Mouse (Mus musculus) neural tube, embryonic 14.5 days (tissue): ENCODE data around the gene Fam118b. TPM values are rescaled to one million over a fixed set of nuclear protein-coding genes. Genes with fewer than 3 reads are reported as not detected.

ENCODE experiments used
- ATAC-seq: fragments of 200-750 bp; cut with Nextera tagmentation; 2 replicates; pipeline ENCODE4 v1.8.0; 2017; ENCODE audit warnings: low read depth, mild to moderate bottlenecking, moderate TSS enrichment, moderate library complexity
- H3K27ac ChIP-seq: fragments of 300-500 bp; sonication (generic); 2 replicates; pipeline ENCODE4 v1.5.1; 2014; ENCODE audit warnings: low read depth, mild to moderate bottlenecking, control low read depth, low read length, moderate library complexity, mixed read lengths
- H3K27me3 ChIP-seq: fragments of 300-500 bp; sonication (generic); 2 replicates; pipeline ENCODE4 v1.6.1; 2014; ENCODE audit warnings: low read length; ENCODE audit not compliant: control insufficient read depth, insufficient read depth
- H3K36me3 ChIP-seq: fragments of 300-500 bp; sonication (generic); 2 replicates; pipeline ENCODE4 v1.6.1; 2014; ENCODE audit warnings: low read length, mixed read lengths; ENCODE audit not compliant: control insufficient read depth, insufficient read depth
- H3K4me1 ChIP-seq: fragments of 300-500 bp; sonication (generic); 2 replicates; pipeline ENCODE4 v1.6.1; 2014; ENCODE audit warnings: low read length; ENCODE audit not compliant: control insufficient read depth, insufficient read depth
- H3K4me2 ChIP-seq: fragments of 300-500 bp; sonication (generic); 2 replicates; pipeline ENCODE4 v1.6.1; 2014; ENCODE audit warnings: mild to moderate bottlenecking, low read depth, low read length, control low read depth
- H3K4me3 ChIP-seq: fragments of 300-500 bp; sonication (generic); 2 replicates; pipeline ENCODE4 v1.5.1; 2014; ENCODE audit warnings: low read depth, low read length, control low read depth, mixed read lengths
- H3K9ac ChIP-seq: fragments of 300-500 bp; sonication (generic); replicated peaks from 2 replicates; pipeline ENCODE4 v1.6.1; 2014; ENCODE audit warnings: low read depth, mild to moderate bottlenecking, control low read depth, low read length, mixed read lengths
- H3K9me3 ChIP-seq: fragments of 300-500 bp; sonication (generic); 2 replicates; pipeline ENCODE4 v1.6.1; 2016; ENCODE audit warnings: low read length; ENCODE audit not compliant: control insufficient read depth
- WGBS: fragments of 180-500 bp; shearing (Covaris S2); extraction: QIAGEN DNeasy Blood & Tissue Kit; methylation state at CpG from one replicate; pipeline ENCODE4 v1.1.7; 2014; 5-methylcytosine and 5-hydroxymethylcytosine counted together
- polyA plus RNA-seq: library from polyadenylated mRNA; unstranded; fragments of >200 nt; fragmentation: Nextera tagmentation; extraction: Ambion mirVana; gene quantifications from 2 replicates; pipeline ENCODE4 v1.2.1, GENCODE M21; 2014

Gene Fam118b
- polyA plus RNA-seq, result 55.1 and 60.6 TPM in 2 replicates

DNA sequence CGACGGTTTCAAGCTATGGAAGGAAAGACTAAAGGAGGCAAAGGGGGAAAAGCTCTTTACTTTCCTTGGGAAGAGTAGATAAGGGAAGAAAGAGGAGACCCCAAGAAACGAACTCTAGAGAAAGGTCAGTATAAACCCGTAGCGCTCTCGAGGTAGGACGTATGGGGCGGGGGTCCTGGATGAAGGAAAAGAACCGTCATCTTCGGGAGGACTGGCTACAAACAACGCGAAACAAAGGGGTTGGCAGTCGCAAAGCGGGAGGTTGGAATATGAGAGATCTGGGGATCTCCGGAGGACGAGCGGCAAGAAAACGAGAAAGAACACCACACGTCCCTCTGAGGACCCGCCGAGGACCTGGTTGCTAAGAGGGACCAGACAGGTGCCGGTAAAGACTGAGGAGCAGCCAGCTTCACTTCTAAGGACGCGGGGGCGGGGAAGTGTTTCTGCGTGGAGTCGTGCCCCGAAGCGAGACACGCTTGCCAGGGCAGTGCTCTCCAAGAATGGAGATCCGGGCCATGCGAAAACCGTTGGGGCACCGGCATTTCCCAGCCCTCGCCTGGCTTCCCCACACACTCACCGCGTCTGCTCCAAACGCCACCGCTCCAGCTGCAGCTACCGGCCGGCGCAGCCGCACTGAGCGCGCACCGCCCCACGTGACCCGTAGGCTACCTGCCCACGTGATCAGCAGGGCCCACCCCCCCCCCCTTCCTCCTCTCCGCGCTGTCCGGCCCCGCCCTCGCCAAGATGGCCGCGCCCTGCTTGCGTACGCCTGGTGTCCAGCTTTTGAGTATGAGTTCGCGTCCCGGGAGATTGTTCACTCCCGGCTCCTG, at the start of gene Fam118b, which contains the start of gene Rpusd4:
TSS of gene Fam118b (minus strand) at position 660 of the 830 bp plus-strand sequence.
TSS of gene Rpusd4 (plus strand) at position 720 of the 830 bp plus-strand sequence.
- Histone ChIP-seq H3K27ac (peak within 1 kb of the TSS; percentile 82), H3K27me3 (no peaks in the 10 kb centered on the region), H3K36me3 (peaks cover under 1% of the 10 kb centered on the region; the same call in 1 of the 2 replicates), H3K9me3 (no peaks in the 10 kb centered on the region), H3K9ac (peak within 1 kb of the TSS; percentile 83), H3K4me3 (peak within 1 kb of the TSS; percentile 78), H3K4me1 (peaks cover 9% of the 10 kb centered on the region; the same call in 1 of the 2 replicates), H3K4me2 (peak within 1 kb of the TSS; percentile 78)
- under 1% methylated on average over 62 of the region's 62 CpGs for WGBS
- peak; percentile 96 for ATAC-seq

DNA sequence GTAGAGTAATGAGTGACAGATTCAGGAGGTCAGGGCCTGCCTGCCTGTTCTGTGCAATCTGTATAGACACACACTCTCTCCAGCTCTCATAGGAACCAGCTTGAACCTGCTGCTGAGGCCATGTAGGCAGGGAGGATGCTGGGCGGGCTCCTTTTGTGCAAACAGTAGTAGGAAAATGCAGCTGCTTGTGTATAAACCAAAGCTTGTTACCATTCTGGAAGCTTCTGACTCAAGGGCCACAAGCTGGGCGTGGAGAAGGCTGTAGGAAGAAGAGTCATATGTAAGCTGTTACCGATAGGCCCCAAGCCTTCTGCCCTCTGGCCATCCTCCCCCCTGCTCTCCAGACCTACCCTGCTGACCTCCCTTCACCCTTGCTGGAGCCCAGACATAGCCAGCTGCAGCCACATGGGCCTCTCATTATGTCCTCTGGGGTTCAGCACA, 49.2 kb upstream of the Fam118b start:
- no peak overlapping the region for H3K4me2 ChIP-seq
- H3K36me3 ChIP-seq, result no peaks in the 10 kb centered on the region
- 60% methylated on average over 3 of the region's 3 CpGs for WGBS
- no peak overlapping the region for H3K27ac ChIP-seq
- no peak for ATAC-seq
- H3K4me3 ChIP-seq, result no peak overlapping the region
- no peaks in the 10 kb centered on the region for H3K27me3 ChIP-seq
- no peaks in the 10 kb centered on the region for H3K9me3 ChIP-seq
- H3K9ac ChIP-seq, result no peak overlapping the region
- H3K4me1 ChIP-seq, result 0 out of 2 replicates have a peak, but pooled peaks cover 3% of the 10 kb centered on the region

DNA sequence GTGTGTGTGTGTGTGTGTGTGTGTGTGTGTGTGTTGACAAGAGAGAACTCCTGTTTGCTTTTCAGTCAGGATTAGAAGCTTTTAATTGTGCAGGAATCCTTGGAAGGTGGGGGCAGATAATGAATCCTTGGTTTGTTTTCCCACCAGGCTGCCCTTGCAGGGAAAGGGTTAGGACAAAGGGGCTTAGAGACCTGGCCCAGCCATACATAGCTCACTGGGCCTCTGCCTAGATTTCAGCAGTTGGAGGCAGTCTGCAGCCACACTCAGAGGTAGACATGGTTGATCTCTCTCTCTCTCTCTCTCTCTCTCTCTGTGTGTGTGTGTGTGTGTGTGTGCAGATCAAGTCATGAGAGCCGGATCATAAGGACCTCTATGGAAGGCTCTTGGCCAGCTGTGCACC, 46.6 kb upstream of the Fam118b start:
- Histone ChIP-seq H3K36me3 (no peaks in the 10 kb centered on the region), H3K9ac (no peak overlapping the region), H3K9me3 (no peaks in the 10 kb centered on the region), H3K27me3 (no peaks in the 10 kb centered on the region), H3K27ac (no peak overlapping the region), H3K4me2 (no peak overlapping the region), H3K4me1 (0 out of 2 replicates have a peak, but pooled peaks cover 3% of the 10 kb centered on the region), H3K4me3 (no peak overlapping the region)
- WGBS, result 69% methylated on average over 1 of the region's 1 CpGs
- no peak for ATAC-seq

DNA sequence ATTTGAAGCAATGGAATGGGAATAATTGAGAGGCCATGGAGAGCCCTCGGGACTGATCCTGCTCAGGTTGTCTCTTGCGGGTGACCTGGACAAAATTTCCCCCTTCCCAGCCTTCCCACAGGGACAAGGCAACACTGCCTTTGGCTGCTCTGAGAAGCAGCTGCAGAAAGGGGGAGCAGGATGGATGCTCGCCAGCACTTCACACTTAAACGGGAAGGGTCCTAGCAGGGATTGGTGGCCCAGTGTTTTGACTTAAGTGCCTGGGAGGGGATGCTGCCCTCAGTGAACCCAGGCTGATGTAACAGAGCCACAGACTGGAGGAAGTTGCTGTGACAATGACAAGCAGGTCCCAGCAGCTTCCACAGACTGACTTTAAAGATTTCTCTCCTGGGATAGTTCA, 46.0 kb upstream of the Fam118b start:
- no peak overlapping the region for H3K4me3 ChIP-seq
- 42% methylated on average over 4 of the region's 4 CpGs for WGBS
- H3K9ac ChIP-seq, result no peak overlapping the region
- 0 out of 2 replicates have a peak, but pooled peaks cover 3% of the 10 kb centered on the region for H3K4me1 ChIP-seq
- H3K36me3 ChIP-seq, result no peaks in the 10 kb centered on the region
- H3K27ac ChIP-seq, result no peak overlapping the region
- no peak for ATAC-seq
- no peaks in the 10 kb centered on the region for H3K27me3 ChIP-seq
- no peak overlapping the region for H3K4me2 ChIP-seq
- no peaks in the 10 kb centered on the region for H3K9me3 ChIP-seq

DNA sequence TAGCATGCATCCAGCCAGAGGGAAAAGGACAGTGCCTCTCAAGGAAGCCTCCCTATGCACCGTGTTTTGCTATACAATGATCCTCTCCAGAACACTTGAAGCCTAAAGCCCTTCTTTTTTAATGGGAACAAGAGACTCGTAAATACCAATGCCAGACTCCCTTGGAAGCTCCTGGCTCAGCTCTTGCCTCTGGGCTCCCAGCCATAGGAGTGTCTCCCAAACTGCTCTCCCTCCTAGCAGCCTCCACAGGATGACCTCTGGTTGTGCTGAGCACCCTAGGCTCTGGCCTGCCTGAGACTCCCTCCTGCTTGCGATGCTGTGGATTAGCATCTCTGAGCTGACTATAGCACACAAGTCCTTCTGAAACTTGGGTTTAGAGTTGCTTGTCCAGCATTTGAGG, 44.9 kb upstream of the Fam118b start:
- Histone ChIP-seq H3K4me2 (no peak overlapping the region), H3K4me1 (0 out of 2 replicates have a peak, but pooled peaks cover 3% of the 10 kb centered on the region), H3K27me3 (no peaks in the 10 kb centered on the region), H3K9ac (no peak overlapping the region), H3K27ac (no peak overlapping the region), H3K9me3 (no peaks in the 10 kb centered on the region), H3K4me3 (no peak overlapping the region), H3K36me3 (no peaks in the 10 kb centered on the region)
- WGBS, result 42% methylated on average over 3 of the region's 3 CpGs
- no peak for ATAC-seq

DNA sequence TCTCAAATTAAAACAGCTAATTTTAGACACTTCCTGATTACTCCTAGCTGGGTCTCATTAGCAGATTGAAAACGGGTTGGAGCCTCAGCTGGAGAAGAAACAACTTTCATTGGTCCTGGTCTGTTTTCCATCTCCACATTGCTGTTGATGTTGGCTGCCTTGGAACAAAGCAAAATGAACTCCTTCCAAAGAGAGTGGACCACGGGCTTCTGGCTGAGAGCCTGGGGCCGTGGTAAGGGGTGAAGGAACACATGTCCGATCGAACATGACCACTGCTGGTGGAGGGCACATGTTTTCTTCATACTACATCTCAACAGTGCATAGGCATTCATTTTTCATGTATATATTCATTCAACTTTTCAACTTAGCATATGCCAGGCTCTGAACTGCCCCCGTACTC, 42.8 kb upstream of the Fam118b start:
- H3K27ac ChIP-seq, result no peak overlapping the region
- 0 out of 2 replicates have a peak, but pooled peaks cover 3% of the 10 kb centered on the region for H3K4me1 ChIP-seq
- 89% methylated on average over 6 of the region's 6 CpGs for WGBS
- H3K9me3 ChIP-seq, result no peaks in the 10 kb centered on the region
- ATAC-seq, result no peak
- no peak overlapping the region for H3K9ac ChIP-seq
- no peak overlapping the region for H3K4me3 ChIP-seq
- H3K4me2 ChIP-seq, result no peak overlapping the region
- H3K36me3 ChIP-seq, result no peaks in the 10 kb centered on the region
- no peaks in the 10 kb centered on the region for H3K27me3 ChIP-seq

DNA sequence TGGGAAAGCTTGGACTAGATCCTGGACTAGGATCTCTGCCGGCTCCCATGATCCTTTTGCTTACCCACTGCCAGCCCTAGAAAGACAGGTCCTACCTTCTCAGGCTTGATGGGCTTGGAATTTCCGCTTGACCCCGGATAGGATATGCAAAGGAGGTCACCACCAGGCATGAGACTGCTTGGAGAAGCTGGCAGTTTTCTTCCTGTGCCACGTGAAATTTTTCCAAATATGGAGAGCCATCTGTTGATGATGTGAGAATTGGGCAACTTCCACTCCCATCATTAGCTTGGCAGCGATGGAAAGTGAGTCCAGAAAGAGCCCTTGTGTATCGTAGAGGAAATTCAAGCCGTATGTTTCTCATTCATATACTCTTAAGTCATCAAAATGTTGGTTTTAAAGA, 39.9 kb upstream of the Fam118b start:
- H3K4me3 ChIP-seq, result no peak overlapping the region
- H3K36me3 ChIP-seq, result no peaks in the 10 kb centered on the region
- H3K9ac ChIP-seq, result no peak overlapping the region
- WGBS, result 87% methylated on average over 7 of the region's 7 CpGs
- H3K4me1 ChIP-seq, result no peaks in the 10 kb centered on the region
- no peaks in the 10 kb centered on the region for H3K9me3 ChIP-seq
- no peaks in the 10 kb centered on the region for H3K27me3 ChIP-seq
- ATAC-seq, result no peak
- no peak overlapping the region for H3K4me2 ChIP-seq
- H3K27ac ChIP-seq, result no peak overlapping the region

DNA sequence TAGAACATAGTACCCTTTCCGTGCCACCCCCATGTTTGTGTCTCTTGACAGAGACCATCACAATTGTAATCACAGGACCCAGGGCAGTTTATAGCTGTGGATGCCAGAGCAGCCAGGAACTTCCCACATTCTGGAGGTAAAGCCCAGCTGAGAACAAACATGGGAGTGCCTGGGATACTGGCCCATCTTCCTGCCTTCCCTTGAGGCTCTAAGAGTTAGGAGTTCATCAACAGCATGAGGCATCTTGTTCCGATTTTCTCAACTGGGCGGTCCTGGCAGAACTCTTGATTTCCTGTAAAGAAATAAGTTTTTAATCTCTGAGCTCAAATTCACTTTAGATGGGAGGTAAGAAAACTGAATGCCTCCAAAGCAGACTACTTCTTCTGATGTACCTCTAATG, 34.6 kb upstream of the Fam118b start:
- Histone ChIP-seq H3K4me3 (no peak overlapping the region), H3K4me2 (no peak overlapping the region), H3K27ac (no peak overlapping the region), H3K9ac (no peak overlapping the region), H3K36me3 (no peaks in the 10 kb centered on the region), H3K27me3 (no peaks in the 10 kb centered on the region), H3K4me1 (no peaks in the 10 kb centered on the region), H3K9me3 (no peaks in the 10 kb centered on the region)
- no peak for ATAC-seq
- 87% methylated on average over 3 of the region's 3 CpGs for WGBS

DNA sequence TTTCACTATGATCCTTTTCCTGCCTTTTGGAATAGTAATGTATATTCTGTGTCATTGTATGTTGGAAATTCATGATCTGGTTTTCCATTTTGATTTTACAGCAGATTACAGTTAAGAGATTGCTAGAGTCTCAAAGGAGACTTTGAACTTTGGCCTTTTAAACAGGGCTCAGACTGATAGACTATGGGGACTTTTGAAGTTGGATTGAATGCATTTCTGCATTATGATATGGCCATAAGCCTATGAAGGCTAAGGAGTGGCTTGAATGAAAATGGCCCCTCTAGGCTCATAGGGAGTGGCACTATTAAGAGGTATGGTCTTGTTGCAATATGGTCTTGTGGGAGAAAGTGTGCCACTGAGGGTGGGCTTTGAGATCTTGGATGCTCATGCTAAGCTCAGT, 30.2 kb upstream of the Fam118b start:
- Histone ChIP-seq H3K27ac (no peak overlapping the region), H3K9me3 (no peaks in the 10 kb centered on the region), H3K9ac (no peak overlapping the region), H3K36me3 (no peaks in the 10 kb centered on the region), H3K4me2 (no peak overlapping the region), H3K4me3 (no peak overlapping the region), H3K4me1 (no peaks in the 10 kb centered on the region), H3K27me3 (no peaks in the 10 kb centered on the region; the same call in 1 of the 2 replicates)
- ATAC-seq, result no peak
